Mouse (Mus musculus) heart, postnatal 14 days (tissue): ENCODE data around the gene Znfx1. TPM values are rescaled to one million over a fixed set of nuclear protein-coding genes. Genes with fewer than 3 reads are reported as not detected.
A peak's percentile ranks its signal among the peaks of the same experiment; 100 is the strongest.
"Not testable (repeated sequence)": the region's sequence is repeated elsewhere in the genome, so short reads cannot be mapped to it uniquely, and the experiment has no call there.

Source experiments
- DNase-seq, 2 experiments: peaks; one replicate each; pipeline ENCODE4 v3.0.0; 2021 to 2022
- intact Hi-C: fragments of 180-260 bp; cut with DNase I; formaldehyde crosslinking; loops from one replicate; pipeline ENCODE4 v1.15.1; 2025
- total RNA-seq, 2 experiments: library from RNA; stranded (reverse); gene quantifications; 2 replicates each; pipeline ENCODE4 v1.2.3; 2021

The Znfx1 gene
- total RNA-seq, 2 experiments from 2014 or later = 32.1 to 36.1 TPM

GRCm38 (mm10) chr2:167056210-167056941 is 6.4 kb downstream of the Znfx1 start:
- DNase-seq = no peak
- intact Hi-C loops = no loop called here

- intact Hi-C loops = no loop called here
Observed at GRCm38 (mm10) chr2:167055386-167055785, 7.4 kb downstream of the Znfx1 start.

GRCm38 (mm10) chr2:167053127-167053844 is 9.5 kb downstream of the Znfx1 start:
- no peak for DNase-seq
- intact Hi-C loops = no loop called here

More at GRCm38 (mm10) chr2:167055386-167055785, 7.4 kb downstream of the Znfx1 start:
- peak; percentile 71 to 78 for DNase-seq

GRCm38 (mm10) chr2:167048698-167049358 is 14.0 kb downstream of the Znfx1 start:
- intact Hi-C loops = no loop called here
- DNase-seq = no peak

GRCm38 (mm10) chr2:167048223-167048622 is 14.6 kb downstream of the Znfx1 start:
- intact Hi-C loops = no loop called here
- DNase-seq = no peak

- intact Hi-C loops = no loop called here
Observed at GRCm38 (mm10) chr2:167043400-167044121, 19.3 kb downstream of the Znfx1 start.

GRCm38 (mm10) chr2:167039386-167039785 is 23.4 kb downstream of the Znfx1 start:
- intact Hi-C loops = no loop called here

More at GRCm38 (mm10) chr2:167043400-167044121, 19.3 kb downstream of the Znfx1 start:
- DNase-seq = no peak

GRCm38 (mm10) chr2:167038716-167039115 is 24.1 kb downstream of the Znfx1 start:
- DNase-seq = no peak
- intact Hi-C loops = no loop called here

More at GRCm38 (mm10) chr2:167039386-167039785, 23.4 kb downstream of the Znfx1 start:
- no peak for DNase-seq

GRCm38 (mm10) chr2:167038297-167038696 is 24.5 kb downstream of the Znfx1 start:
- DNase-seq = no peak
- intact Hi-C loops = no loop called here

GRCm38 (mm10) chr2:167037710-167038109 is 25.1 kb downstream of the Znfx1 start:
- intact Hi-C loops = no loop called here
- DNase-seq = no peak

- intact Hi-C loops = no loop called here
Observed at GRCm38 (mm10) chr2:167030507-167030906, 32.3 kb downstream of the Znfx1 start.

GRCm38 (mm10) chr2:167028553-167028952 is 34.3 kb downstream of the Znfx1 start:
- DNase-seq = no peak
- intact Hi-C loops = no loop called here

More at GRCm38 (mm10) chr2:167030507-167030906, 32.3 kb downstream of the Znfx1 start:
- no peak for DNase-seq

GRCm38 (mm10) chr2:167019396-167019795 is 43.4 kb downstream of the Znfx1 start:
- no peak for DNase-seq
- intact Hi-C loops = no loop called here

GRCm38 (mm10) chr2:167015382-167015718 is 47.5 kb downstream of the Znfx1 start:
- intact Hi-C loops = no loop called here
- no peak for DNase-seq

- peak; percentile 93 to 96 for DNase-seq
- intact Hi-C loops = no loop called here
Observed at GRCm38 (mm10) chr2:167014702-167015381, 48.0 kb downstream of the Znfx1 start, which contains the start of gene Ddx27. Ddx27 (plus strand) TSS chr2:167015193.

- intact Hi-C loops = no loop called here
- DNase-seq = no peak
Observed at GRCm38 (mm10) chr2:167010546-167010945, 52.3 kb downstream of the Znfx1 start.

GRCm38 (mm10) chr2:167009483-167009882 is 53.3 kb downstream of the Znfx1 start:
- intact Hi-C loops = no loop called here

GRCm38 (mm10) chr2:167007565-167007964 is 55.2 kb downstream of the Znfx1 start:
- intact Hi-C loops, DNase-seq: not testable (repeated sequence)

More at GRCm38 (mm10) chr2:167009483-167009882, 53.3 kb downstream of the Znfx1 start:
- DNase-seq = no peak

- no peak for DNase-seq
- intact Hi-C loops = no loop called here
Observed at GRCm38 (mm10) chr2:167007001-167007491, 55.8 kb downstream of the Znfx1 start.

GRCm38 (mm10) chr2:167006355-167006754 is 56.5 kb downstream of the Znfx1 start:
- intact Hi-C loops = no loop called here
- DNase-seq = no peak
